Mouse (Mus musculus) forebrain, embryonic 15.5 days (tissue): ENCODE data around the gene Gm1604a. TPM values are rescaled to one million over a fixed set of nuclear protein-coding genes. Genes with fewer than 3 reads are reported as not detected.
"Not testable (repeated sequence)": the region's sequence is repeated elsewhere in the genome, so short reads cannot be mapped to it uniquely, and the experiment has no call there.

ENCODE experiments used
- ATAC-seq: fragments of 200-750 bp; cut with Nextera tagmentation; replicated peaks from 2 replicates; pipeline ENCODE4 v1.8.0; 2017; ENCODE audit warnings: mild to moderate bottlenecking, moderate TSS enrichment, moderate library complexity
- H3K27ac ChIP-seq: fragments of 300-500 bp; sonication (generic); replicated peaks from 2 replicates; pipeline ENCODE4 v1.5.1; 2015; ENCODE audit warnings: mild to moderate bottlenecking, inconsistent platforms
- H3K27me3 ChIP-seq: fragments of 300-500 bp; sonication (generic); 2 replicates; pipeline ENCODE4 v1.6.1; 2015; ENCODE audit warnings: inconsistent platforms
- H3K36me3 ChIP-seq: fragments of 300-500 bp; sonication (generic); 2 replicates; pipeline ENCODE4 v1.6.1; 2015; ENCODE audit warnings: mild to moderate bottlenecking, inconsistent platforms
- H3K4me1 ChIP-seq: fragments of 300-500 bp; sonication (generic); 2 replicates; pipeline ENCODE4 v1.6.1; 2015; ENCODE audit warnings: inconsistent platforms
- H3K4me2 ChIP-seq: fragments of 300-500 bp; sonication (generic); replicated peaks from 2 replicates; pipeline ENCODE4 v1.6.1; 2015; ENCODE audit warnings: mild to moderate bottlenecking, inconsistent platforms
- H3K4me3 ChIP-seq: fragments of 300-500 bp; sonication (generic); 2 replicates; pipeline ENCODE4 v1.5.1; 2015; ENCODE audit warnings: mild to moderate bottlenecking, inconsistent platforms
- H3K9ac ChIP-seq: fragments of 300-500 bp; sonication (generic); replicated peaks from 2 replicates; pipeline ENCODE4 v1.6.1; 2015; ENCODE audit warnings: mild to moderate bottlenecking, inconsistent platforms
- H3K9me3 ChIP-seq: fragments of 300-500 bp; sonication (generic); 2 replicates; pipeline ENCODE4 v1.6.1; 2016; ENCODE audit warnings: inconsistent platforms
- WGBS: fragments of 180-500 bp; shearing (Covaris S2); methylation state at CpG from one replicate; pipeline ENCODE4 v1.1.7; 2015; ENCODE audit warnings: mixed read lengths; 5-methylcytosine and 5-hydroxymethylcytosine counted together
- polyA plus RNA-seq: library from polyadenylated mRNA; unstranded; fragments of >200 nt; fragmentation: Nextera tagmentation; extraction: Ambion mirVana; gene quantifications from 2 replicates; pipeline ENCODE4 v1.2.1, GENCODE M21; 2015

Gm1604a gene
- polyA plus RNA-seq: not detected in 2 replicates

DNA sequence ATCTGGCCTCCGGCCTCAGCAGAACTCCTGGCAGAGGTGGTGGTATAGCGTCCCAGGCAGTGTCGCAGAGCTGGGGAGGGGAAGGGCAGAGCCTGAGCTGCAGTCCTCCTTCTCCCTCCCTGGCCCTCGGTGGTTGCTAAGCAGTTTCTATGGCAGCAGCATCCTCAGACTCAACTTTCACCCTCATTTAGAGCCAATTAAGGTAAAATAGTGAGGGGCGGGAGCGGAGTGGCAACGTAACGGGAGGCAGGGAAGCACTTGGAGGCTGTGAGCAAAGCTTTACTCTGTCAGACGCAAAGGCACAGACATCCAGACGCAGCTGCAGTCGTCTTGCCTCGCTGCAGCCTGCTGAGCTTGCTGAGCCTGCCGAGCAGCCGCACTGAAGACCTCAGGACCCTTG is at the start of gene Gm1604a:
Gm1604a (plus strand) TSS at position 312 of the 400 bp plus-strand sequence.
- 7% methylated on average over 5 of the region's 14 CpGs for WGBS
- H3K27ac ChIP-seq, H3K9ac ChIP-seq, H3K4me3 ChIP-seq, H3K9me3 ChIP-seq, H3K4me1 ChIP-seq, H3K36me3 ChIP-seq, H3K27me3 ChIP-seq: not testable (repeated sequence)
- peak; percentile 89 for ATAC-seq
- H3K4me2 ChIP-seq: 0 out of 2 replicates have a peak within 1 kb of the TSS, but pooled peaks have one; percentile 17

DNA sequence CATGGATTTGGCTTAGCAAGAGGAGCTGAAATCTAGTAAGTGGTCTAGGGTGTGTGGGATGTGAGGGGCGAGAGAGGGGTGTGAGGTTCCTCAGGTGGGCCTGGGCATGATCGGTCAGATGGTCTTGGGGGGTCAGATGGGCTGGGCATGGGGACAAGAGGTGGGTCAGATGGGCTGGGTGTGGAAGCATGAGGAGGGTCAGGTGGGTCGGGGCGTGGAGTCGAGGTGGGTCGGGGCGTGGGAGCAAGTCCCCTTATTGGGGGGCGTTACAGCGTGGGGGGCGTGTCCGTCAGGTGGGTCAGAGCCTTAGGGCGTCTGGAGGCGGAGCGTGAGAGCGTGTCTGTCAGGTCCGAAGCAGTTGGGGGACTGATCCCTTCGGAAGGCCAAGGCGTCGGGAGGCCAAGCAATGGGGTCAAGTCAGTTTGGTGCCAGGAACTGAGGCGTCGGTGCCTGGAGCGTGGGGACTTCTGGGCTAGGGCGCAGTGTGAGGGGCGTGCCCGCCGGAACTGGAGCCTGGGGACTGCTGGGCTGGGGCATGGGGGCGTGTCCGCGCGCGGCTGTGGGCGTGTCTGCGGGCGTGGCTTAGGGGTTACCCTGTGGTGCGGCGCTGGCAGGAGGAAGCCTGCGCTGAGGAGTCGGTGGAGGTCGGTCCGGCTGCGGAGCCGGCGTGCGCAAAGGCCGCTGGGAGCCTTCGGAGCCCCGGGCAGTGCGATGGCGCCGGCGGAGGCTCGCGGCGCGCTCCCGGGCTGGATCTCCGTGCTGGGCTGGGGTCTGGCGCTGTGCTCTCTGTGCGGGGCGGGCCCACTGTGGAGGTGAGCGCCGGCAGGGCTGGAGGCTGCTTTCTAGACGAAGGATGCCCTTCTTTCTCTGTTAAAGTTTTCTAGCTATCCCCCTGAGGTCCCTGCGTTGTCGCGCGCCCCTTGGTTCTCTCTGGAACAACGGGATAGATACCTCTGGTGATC is 46.8 kb upstream of the Gm1604a start, which contains the start of gene Gm49721:
Gm49721 (plus strand) TSS at position 618 of the 962 bp plus-strand sequence.
- peak within 1 kb of the TSS; percentile 52 for H3K4me3 ChIP-seq
- peak; percentile 96 for ATAC-seq
- H3K27me3 ChIP-seq, H3K27ac ChIP-seq, H3K36me3 ChIP-seq, H3K4me1 ChIP-seq, H3K9me3 ChIP-seq: not testable (repeated sequence)
- H3K4me2 ChIP-seq: peak within 1 kb of the TSS; percentile 63
- WGBS: under 1% methylated on average over 60 of the region's 68 CpGs
- H3K9ac ChIP-seq: peak within 1 kb of the TSS; percentile 62

DNA sequence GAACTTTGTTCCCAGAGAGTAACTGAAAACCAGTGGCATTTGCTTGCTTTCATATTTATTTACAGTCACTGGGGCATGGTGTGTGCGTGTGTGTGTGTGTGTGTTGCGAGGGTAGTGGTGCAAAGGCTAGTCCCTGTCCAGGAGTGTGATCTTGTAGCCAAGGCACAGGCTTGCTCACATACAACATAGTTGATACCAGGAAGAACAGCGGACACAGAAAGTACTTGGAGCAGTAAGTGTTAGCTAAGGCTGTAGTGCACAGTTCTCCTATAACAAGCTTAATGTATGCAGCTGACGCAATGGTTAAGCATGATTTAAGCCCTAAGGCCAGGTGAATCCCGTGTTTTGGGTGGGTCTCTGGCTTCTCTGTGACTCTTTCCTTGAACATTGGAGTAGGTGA is 46.0 kb upstream of the Gm1604a start:
- not testable (repeated sequence) for ATAC-seq, H3K27ac ChIP-seq, H3K9me3 ChIP-seq, H3K27me3 ChIP-seq, H3K36me3 ChIP-seq, H3K4me1 ChIP-seq
- 18% methylated on average over 5 of the region's 5 CpGs for WGBS
- peak overlapping the region; percentile 52 for H3K4me3 ChIP-seq
- H3K4me2 ChIP-seq: peak overlapping the region; percentile 63
- H3K9ac ChIP-seq: peak overlapping the region; percentile 62; the same call in 1 of the 2 replicates

DNA sequence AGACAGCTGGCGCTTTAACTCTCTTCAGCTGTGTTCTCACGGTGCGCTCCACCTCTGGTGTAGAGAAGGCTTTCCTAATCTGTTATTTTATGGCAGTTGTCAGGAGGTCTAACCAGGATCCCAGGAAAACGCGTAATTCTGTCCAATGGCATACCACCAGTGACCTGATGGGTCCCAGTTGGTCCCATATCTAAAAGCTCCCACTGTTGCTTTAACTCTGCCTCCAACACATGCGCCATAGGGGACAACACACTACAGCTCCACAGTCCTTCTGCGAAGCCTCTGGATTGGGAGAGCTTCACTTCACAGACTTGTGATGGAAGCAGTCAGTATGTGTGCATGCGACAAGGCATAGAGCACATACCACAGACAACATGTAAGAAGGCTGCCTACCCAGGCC is 45.2 kb upstream of the Gm1604a start:
- not testable (repeated sequence) for H3K36me3 ChIP-seq, ATAC-seq, H3K9me3 ChIP-seq, H3K4me1 ChIP-seq, H3K4me3 ChIP-seq, H3K27me3 ChIP-seq, H3K27ac ChIP-seq, H3K9ac ChIP-seq, H3K4me2 ChIP-seq
- WGBS: 93% methylated on average over 5 of the region's 8 CpGs

DNA sequence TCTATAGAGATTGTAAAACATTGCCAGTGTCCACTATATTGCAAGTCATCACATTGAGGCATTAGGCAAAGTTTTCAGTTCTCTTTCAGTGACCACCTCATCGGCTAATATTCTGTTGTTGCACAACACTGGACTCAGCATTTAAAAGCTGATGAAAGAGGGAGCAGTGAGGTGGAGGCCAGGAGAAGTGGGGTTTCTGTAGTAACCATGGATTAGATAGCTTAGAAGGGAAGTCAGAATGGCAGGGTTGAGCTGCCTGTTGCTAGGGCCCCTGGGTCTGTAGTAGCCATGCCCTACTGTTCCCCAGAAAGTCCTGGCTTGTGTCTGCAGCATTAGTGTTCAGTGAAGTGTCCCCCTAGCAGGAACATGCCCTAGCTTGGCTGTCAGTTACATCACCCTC is 39.2 kb upstream of the Gm1604a start:
- H3K27ac ChIP-seq, H3K4me3 ChIP-seq, H3K36me3 ChIP-seq, H3K4me1 ChIP-seq, H3K27me3 ChIP-seq, ATAC-seq, H3K9ac ChIP-seq, H3K9me3 ChIP-seq, H3K4me2 ChIP-seq: not testable (repeated sequence)
- WGBS: 94% methylated on average over 1 of the region's 1 CpGs

DNA sequence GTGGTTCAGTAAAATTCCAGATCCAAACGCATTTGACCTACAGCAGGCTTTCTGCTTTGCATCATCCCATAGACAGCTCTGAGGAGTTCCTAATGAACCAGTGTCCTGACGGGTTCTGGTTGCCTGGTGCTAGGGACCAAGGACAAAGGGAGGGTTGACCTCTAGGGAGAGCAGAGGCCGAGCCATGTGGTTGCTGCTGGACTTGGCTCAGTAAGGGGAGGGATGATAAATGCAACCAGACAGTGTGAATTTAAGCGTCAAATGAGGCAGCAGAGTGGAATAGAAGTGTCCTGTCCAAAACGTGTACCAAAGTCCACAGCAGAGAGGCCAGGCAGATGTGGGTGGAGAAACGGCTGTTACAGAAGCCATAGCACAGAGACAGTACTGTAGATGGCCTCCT is 29.9 kb upstream of the Gm1604a start:
- no CpG with 5 or more reads among the region's 6 CpGs for WGBS
- not testable (repeated sequence) for ATAC-seq, H3K4me3 ChIP-seq, H3K27ac ChIP-seq, H3K4me1 ChIP-seq, H3K36me3 ChIP-seq, H3K9ac ChIP-seq, H3K9me3 ChIP-seq, H3K27me3 ChIP-seq, H3K4me2 ChIP-seq

DNA sequence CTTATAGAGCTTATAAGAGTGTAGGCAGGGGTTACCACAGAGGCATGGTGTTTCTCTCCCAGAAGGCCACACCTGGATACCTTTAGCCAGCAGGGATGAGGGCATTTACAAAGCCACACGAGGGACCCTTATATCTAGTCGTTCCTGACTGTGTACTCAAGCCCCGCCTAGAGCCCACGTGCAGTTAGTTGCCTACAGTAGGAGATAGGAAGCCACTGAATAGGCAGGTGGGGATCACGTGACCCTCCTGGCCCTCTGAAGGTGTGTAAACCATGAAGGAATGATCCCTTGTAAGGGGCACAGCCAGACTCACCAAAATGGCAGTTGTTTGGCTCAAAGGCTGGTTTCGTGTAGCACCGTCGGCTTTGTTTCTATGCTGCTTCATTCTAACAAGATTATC is 28.5 kb upstream of the Gm1604a start:
- H3K4me3 ChIP-seq, H3K4me1 ChIP-seq, H3K36me3 ChIP-seq, H3K9ac ChIP-seq, H3K27ac ChIP-seq, ATAC-seq, H3K27me3 ChIP-seq, H3K9me3 ChIP-seq, H3K4me2 ChIP-seq: not testable (repeated sequence)
- WGBS: 81% methylated on average over 8 of the region's 8 CpGs

DNA sequence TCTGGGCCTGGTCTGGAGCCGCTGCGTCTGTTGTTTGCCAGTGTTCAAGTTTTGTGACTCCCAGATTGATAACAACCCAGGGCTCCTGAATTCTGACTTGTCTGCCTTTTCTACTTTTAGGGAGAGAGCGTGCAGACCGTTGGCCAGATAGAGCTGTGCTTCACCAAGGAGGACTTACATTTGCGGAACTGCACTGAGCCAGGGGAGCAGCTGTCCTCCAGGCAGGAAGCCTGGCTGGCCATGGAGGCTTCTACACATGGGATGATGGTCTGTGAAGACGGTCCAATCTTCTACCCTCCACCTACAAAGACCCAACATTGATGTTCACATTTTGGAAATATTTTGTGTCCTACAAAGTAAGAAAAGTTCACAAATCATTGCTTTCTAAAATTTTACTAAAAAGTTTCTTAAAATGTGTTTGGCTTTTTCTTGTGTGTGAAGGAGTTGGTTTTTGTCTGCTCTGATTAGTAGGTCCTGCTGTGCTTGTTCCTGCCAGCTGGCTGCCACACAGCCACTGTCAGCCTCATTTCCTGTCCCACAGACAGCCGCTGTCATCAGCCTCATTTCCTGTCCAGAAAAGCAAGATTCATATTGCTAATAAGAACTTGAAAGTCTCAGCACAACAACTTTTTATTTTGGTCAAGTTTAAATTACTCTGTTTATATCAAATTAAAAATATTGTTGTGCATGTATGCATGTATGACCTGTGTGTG is 27.4 kb upstream of the Gm1604a start:
- H3K27ac ChIP-seq, H3K9ac ChIP-seq, H3K4me2 ChIP-seq, H3K4me1 ChIP-seq, H3K4me3 ChIP-seq, H3K36me3 ChIP-seq, H3K27me3 ChIP-seq, H3K9me3 ChIP-seq, ATAC-seq: not testable (repeated sequence)
- 95% methylated on average over 2 of the region's 7 CpGs for WGBS

DNA sequence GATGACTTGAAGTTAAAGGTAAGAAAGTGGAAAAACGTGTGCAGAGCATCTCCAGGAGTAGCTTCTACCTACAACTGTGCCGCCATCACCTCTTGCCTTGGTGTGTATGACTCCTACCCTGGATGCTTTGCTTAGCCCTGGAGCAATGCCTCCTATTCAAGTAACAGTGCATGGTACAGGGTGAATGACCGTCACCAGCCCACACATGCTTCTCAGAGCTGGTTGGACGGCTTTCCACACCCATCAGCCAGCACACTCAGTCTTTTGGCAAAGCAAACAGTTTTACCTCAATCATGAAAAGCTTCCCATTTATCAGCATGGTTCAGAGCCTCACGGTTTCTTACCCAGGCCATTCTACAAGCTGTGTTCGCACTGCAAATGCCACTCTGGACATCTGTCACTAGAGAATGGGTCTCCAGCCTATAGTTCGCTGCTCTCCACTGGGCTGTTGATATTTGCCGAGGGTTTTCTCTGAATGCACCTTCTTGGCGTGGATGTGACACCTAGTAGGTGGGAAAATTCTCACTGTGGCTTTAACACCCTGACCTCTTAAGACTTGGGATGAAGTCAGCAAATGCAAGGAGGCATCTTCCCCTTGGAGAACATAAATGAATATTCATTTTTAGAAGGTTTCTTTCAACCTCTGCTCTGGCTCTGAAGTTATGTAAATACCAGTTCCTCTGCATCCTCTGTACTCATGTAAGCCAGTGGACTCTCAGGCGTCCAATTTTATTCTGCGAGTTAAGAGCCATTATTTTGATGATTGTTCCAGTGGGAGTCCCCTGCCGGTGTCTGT is 23.4 kb upstream of the Gm1604a start:
- H3K9ac ChIP-seq, H3K4me3 ChIP-seq, H3K9me3 ChIP-seq, H3K4me2 ChIP-seq, H3K27me3 ChIP-seq, H3K36me3 ChIP-seq, H3K27ac ChIP-seq, H3K4me1 ChIP-seq, ATAC-seq: not testable (repeated sequence)
- WGBS: 83% methylated on average over 9 of the region's 12 CpGs

DNA sequence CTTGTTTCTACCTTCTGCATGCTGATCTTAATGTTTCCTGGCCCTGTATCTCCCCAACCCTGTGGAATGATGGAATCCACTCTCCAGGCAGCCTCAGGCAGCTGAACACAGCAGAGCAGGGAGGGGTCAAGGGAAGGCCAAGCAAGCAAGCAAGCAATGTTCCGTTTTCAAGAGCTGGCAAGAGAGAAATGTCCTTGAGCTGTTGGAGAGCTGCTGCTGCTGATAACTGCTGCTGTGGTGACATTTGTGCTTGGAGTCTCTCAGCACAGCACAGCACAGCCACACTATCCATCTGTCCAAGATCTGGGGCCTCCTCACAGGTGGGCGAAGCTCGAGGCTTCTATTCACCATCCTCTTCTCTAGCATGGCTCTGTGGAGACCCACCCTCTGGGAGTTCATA is 22.0 kb upstream of the Gm1604a start:
- not testable (repeated sequence) for H3K27ac ChIP-seq, H3K27me3 ChIP-seq, ATAC-seq, H3K9me3 ChIP-seq, H3K4me1 ChIP-seq, H3K36me3 ChIP-seq, H3K9ac ChIP-seq, H3K4me2 ChIP-seq, H3K4me3 ChIP-seq
- no CpG with 5 or more reads among the region's 3 CpGs for WGBS

DNA sequence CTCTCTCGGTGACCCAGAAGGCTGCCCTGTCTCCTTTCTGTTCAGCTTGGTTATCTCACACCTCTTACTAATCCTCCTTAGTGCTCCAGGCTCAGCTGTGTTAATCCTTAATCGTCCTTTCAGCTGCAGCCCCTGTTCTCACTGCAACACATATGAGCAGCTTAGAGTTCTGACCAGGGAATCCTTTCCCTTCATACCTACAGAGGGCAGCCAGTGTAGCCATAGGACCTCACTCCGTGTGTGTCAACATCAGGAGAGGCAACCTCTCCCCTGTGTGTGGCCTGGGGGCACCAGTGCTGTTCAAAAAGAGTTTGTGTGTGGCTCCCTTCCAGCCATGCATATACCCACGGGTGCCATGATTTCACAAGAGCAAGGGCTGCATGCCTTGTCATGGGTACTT is 19.7 kb upstream of the Gm1604a start:
- not testable (repeated sequence) for H3K27ac ChIP-seq, H3K36me3 ChIP-seq, H3K9ac ChIP-seq, H3K4me1 ChIP-seq, H3K4me2 ChIP-seq, ATAC-seq, H3K27me3 ChIP-seq, H3K9me3 ChIP-seq, H3K4me3 ChIP-seq
- 32% methylated on average over 3 of the region's 4 CpGs for WGBS

DNA sequence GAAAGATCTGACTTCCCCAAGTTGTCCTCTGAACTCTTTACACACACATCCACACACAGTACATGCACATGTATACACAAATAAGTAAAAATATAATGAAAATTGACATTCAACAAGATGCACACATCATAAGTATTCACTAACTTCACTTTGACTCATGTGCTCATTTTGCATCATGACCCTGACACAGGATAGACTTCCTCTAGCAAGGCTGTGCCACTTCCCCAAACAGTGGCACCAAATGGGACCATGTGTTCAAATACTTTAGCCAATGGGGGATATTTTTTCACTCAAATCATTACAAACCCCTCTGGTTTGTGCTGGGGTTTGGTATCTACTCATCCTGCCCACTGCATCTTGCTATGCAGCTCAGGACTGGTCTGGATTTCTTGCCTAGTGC is 16.5 kb upstream of the Gm1604a start:
- not testable (repeated sequence) for ATAC-seq, H3K4me2 ChIP-seq

More for the DNA sequence above, 16.5 kb upstream of the Gm1604a start:
- H3K9me3 ChIP-seq, H3K4me1 ChIP-seq, H3K27ac ChIP-seq, H3K4me3 ChIP-seq, H3K36me3 ChIP-seq, H3K9ac ChIP-seq, H3K27me3 ChIP-seq: not testable (repeated sequence)
